In genomic region chr2:18040347-18041160, GRCm38 (mm10) we compare ENCODE assay signal across 10 mouse cellular contexts. TPM values are rescaled to one million over a fixed set of nuclear protein-coding genes. Genes with fewer than 3 reads are reported as not detected.
DNase-seq lines count a peak whose midpoint lies in the region; ATAC-seq and TF ChIP-seq lines count a peak whose summit lies in the region.
"Had no signal": no experiment of that assay in that cellular context is flagged by ENCODE, and none has a peak within 500 bp of the region (broad histone marks: within the 10 kb centered on the region; RNA-seq: fewer than 3 reads in every experiment).

No protein-coding gene starts in this region.

- peaks cover 50% of the 10 kb centered on the region for H3K4me1 ChIP-seq in intestine, embryonic 14.5 days (replicated peaks; ENCODE audit: control insufficient read depth, insufficient read depth, low read length)
- H3K4me1 ChIP-seq in intestine, postnatal 0 days (replicated peaks; ENCODE audit: control insufficient read depth, insufficient read depth, low read length) = peaks cover 6% of the 10 kb centered on the region; the same call in 1 of the 2 replicates
- peaks cover 51% of the 10 kb centered on the region for H3K4me1 ChIP-seq in embryonic facial prominence, embryonic 13.5 days
- peaks cover 37% of the 10 kb centered on the region for H3K4me1 ChIP-seq in kidney, postnatal 0 days (replicated peaks; ENCODE audit: insufficient read depth, low read length)

- 45% methylated on average over 27 of the region's 27 CpGs for WGBS in intestine, embryonic 14.5 days
- 83% methylated on average over 27 of the region's 27 CpGs for WGBS in intestine, postnatal 0 days
- WGBS in embryonic facial prominence, embryonic 13.5 days = 13% methylated on average over 27 of the region's 27 CpGs
- WGBS in kidney, postnatal 0 days = 38% methylated on average over 27 of the region's 27 CpGs

- ATAC-seq in intestine, embryonic 14.5 days (replicated peaks; ENCODE audit: low FRiP score, low TSS enrichment, low read depth) = no peak; the same call in 1 of the 2 replicates
- no peak for ATAC-seq in intestine, postnatal 0 days
- no peak for ATAC-seq in embryonic facial prominence, embryonic 13.5 days (ENCODE audit: insufficient number of reproducible peaks, insufficient read depth, low FRiP score, low TSS enrichment, low read depth)
- peak; percentile 55 for ATAC-seq in kidney, postnatal 0 days (replicated peaks; ENCODE audit: low FRiP score, low read depth)

- H3K9ac ChIP-seq in intestine, embryonic 14.5 days (ENCODE audit: low read length) = peak overlapping the region; percentile 27; the same call in 1 of the 2 replicates
- H3K9ac ChIP-seq in intestine, postnatal 0 days (ENCODE audit: low read depth, low read length) = no peak overlapping the region
- H3K9ac ChIP-seq in embryonic facial prominence, embryonic 13.5 days = peak overlapping the region; percentile 80
- peak overlapping the region; percentile 43; the same call in 1 of the 2 replicates for H3K9ac ChIP-seq in kidney, postnatal 0 days (ENCODE audit: low read depth, low read length)

- no peaks in the 10 kb centered on the region for H3K9me3 ChIP-seq in intestine, embryonic 14.5 days (ENCODE audit: control insufficient read depth, low read length)
- no peaks in the 10 kb centered on the region for H3K9me3 ChIP-seq in intestine, postnatal 0 days (ENCODE audit: control insufficient read depth)
- no peaks in the 10 kb centered on the region for H3K9me3 ChIP-seq in embryonic facial prominence, embryonic 13.5 days
- no peaks in the 10 kb centered on the region for H3K9me3 ChIP-seq in kidney, postnatal 0 days (replicated peaks; ENCODE audit: low read length)
- H3K9me3 ChIP-seq: megakaryocyte, embryonic 14.5 days had no signal

- H3K4me3 ChIP-seq in intestine, embryonic 14.5 days (ENCODE audit: low read depth, low read length) = no peak overlapping the region
- no peak overlapping the region for H3K4me3 ChIP-seq in intestine, postnatal 0 days (ENCODE audit: low read depth, low read length)
- peak overlapping the region; percentile 34 for H3K4me3 ChIP-seq in embryonic facial prominence, embryonic 13.5 days
- H3K4me3 ChIP-seq in kidney, postnatal 0 days (replicated peaks; ENCODE audit: low read depth, low read length) = no peak overlapping the region; the same call in 1 of the 2 replicates
- H3K4me3 ChIP-seq: megakaryocyte, embryonic 14.5 days had no signal

- no peak for TF ChIP-seq CTCF in intestine, postnatal 0 days (IDR thresholded peaks at IDR 0.05; ENCODE audit: low read depth)
- no peak for TF ChIP-seq CTCF in kidney, postnatal 0 days (IDR thresholded peaks at IDR 0.05; ENCODE audit: low read depth)

- no peaks in the 10 kb centered on the region for H3K36me3 ChIP-seq in intestine, embryonic 14.5 days (ENCODE audit: control insufficient read depth, insufficient read depth, low read length)
- no peaks in the 10 kb centered on the region for H3K36me3 ChIP-seq in intestine, postnatal 0 days (ENCODE audit: control insufficient read depth, insufficient read depth)
- no peaks in the 10 kb centered on the region for H3K36me3 ChIP-seq in embryonic facial prominence, embryonic 13.5 days
- no peaks in the 10 kb centered on the region for H3K36me3 ChIP-seq in kidney, postnatal 0 days (ENCODE audit: insufficient read depth, low read length)

- H3K4me2 ChIP-seq in intestine, embryonic 14.5 days (ENCODE audit: low read length) = peak overlapping the region; percentile 56
- H3K4me2 ChIP-seq in intestine, postnatal 0 days (replicated peaks; ENCODE audit: low read depth) = no peak overlapping the region
- peak overlapping the region; percentile 71 for H3K4me2 ChIP-seq in embryonic facial prominence, embryonic 13.5 days
- peak overlapping the region; percentile 49 for H3K4me2 ChIP-seq in kidney, postnatal 0 days (ENCODE audit: low read length)

- intact Hi-C loops in gastrocnemius, postnatal 36 days (cut with DNase I) = loop anchor here (10.0 kb wide), 1 partner anchor 724 kb away; no protein-coding TSS in a partner anchor

- peak overlapping the region; percentile 59; the same call in 1 of the 2 replicates for H3K27ac ChIP-seq in intestine, embryonic 14.5 days (ENCODE audit: low read depth)
- H3K27ac ChIP-seq in intestine, postnatal 0 days (ENCODE audit: low read depth, low read length) = no peak overlapping the region
- peak overlapping the region; percentile 76 for H3K27ac ChIP-seq in embryonic facial prominence, embryonic 13.5 days
- peak overlapping the region; percentile 85 for H3K27ac ChIP-seq in kidney, postnatal 0 days

- peak; percentile 73 for DNase-seq in intestine, embryonic 14.5 days (ENCODE audit: low spot score)
- DNase-seq in kidney, postnatal 0 days (ENCODE audit: low spot score) = peak; percentile 71
- DNase-seq in neural tube, embryonic 10.5 days (ENCODE audit: extremely low spot score, low spot score) = peak; percentile 84
- no peak for DNase-seq in urinary bladder, postnatal 4 days (ENCODE audit: low spot score in 2 of 2)
- DNase-seq in gastrocnemius, postnatal 36 days = no peak
- DNase-seq in left cerebral cortex, adult 11 months (ENCODE audit: low spot score) = no peak

- H3K27me3 ChIP-seq in intestine, embryonic 14.5 days (replicated peaks; ENCODE audit: control insufficient read depth, insufficient read depth, low read length) = no peaks in the 10 kb centered on the region
- no peaks in the 10 kb centered on the region for H3K27me3 ChIP-seq in intestine, postnatal 0 days (replicated peaks; ENCODE audit: control insufficient read depth, insufficient read depth, low read length)
- H3K27me3 ChIP-seq in embryonic facial prominence, embryonic 13.5 days = 0 out of 2 replicates have a peak, but pooled peaks cover 3% of the 10 kb centered on the region
- H3K27me3 ChIP-seq in kidney, postnatal 0 days (ENCODE audit: insufficient read depth, low read length) = no peaks in the 10 kb centered on the region

RNA-seq across cellular contexts. Expression of gene A930004D18Rik, which starts 3.0 kb away (rescaled TPM):
- 11.5 and 13.3 TPM in 2 replicates for polyA plus RNA-seq in intestine, embryonic 14.5 days (2014; fragmentation: Nextera tagmentation; extraction: Ambion mirVana)
- polyA plus RNA-seq in intestine, postnatal 0 days (2015; fragmentation: Nextera tagmentation; extraction: Ambion mirVana) = 6.3 and 6.8 TPM in 2 replicates
- polyA plus RNA-seq in embryonic facial prominence, embryonic 13.5 days (2015; fragmentation: Nextera tagmentation; extraction: Ambion mirVana) = 13.7 and 15.0 TPM in 2 replicates
- polyA plus RNA-seq in kidney, postnatal 0 days (2015; fragmentation: Nextera tagmentation; extraction: Ambion mirVana) = 14.9 and 17.9 TPM in 2 replicates
- under 1 TPM; 0.17 to 0.20 TPM for total RNA-seq in gastrocnemius, postnatal 36 days (2021)

RNA-seq across cellular contexts. Expression of gene Skida1, which starts 8.3 kb away (rescaled TPM):
- 3.3 and 3.8 TPM in 2 replicates for polyA plus RNA-seq in intestine, embryonic 14.5 days (2014; fragmentation: Nextera tagmentation; extraction: Ambion mirVana)
- polyA plus RNA-seq in intestine, postnatal 0 days (2015; fragmentation: Nextera tagmentation; extraction: Ambion mirVana) = 0.95 and 1.2 TPM in 2 replicates
- polyA plus RNA-seq in embryonic facial prominence, embryonic 13.5 days (2015; fragmentation: Nextera tagmentation; extraction: Ambion mirVana) = 8.3 and 9.8 TPM in 2 replicates
- polyA plus RNA-seq in kidney, postnatal 0 days (2015; fragmentation: Nextera tagmentation; extraction: Ambion mirVana) = 7.7 and 7.8 TPM in 2 replicates
- under 1 TPM; 0.18 to 0.25 TPM for total RNA-seq in gastrocnemius, postnatal 36 days (2021)

RNA-seq across cellular contexts. Expression of gene Mllt10, which starts 14.5 kb away (rescaled TPM):
- polyA plus RNA-seq in intestine, embryonic 14.5 days (2014; fragmentation: Nextera tagmentation; extraction: Ambion mirVana) = 36.4 and 40.2 TPM in 2 replicates
- 22.6 and 30.1 TPM in 2 replicates for polyA plus RNA-seq in intestine, postnatal 0 days (2015; fragmentation: Nextera tagmentation; extraction: Ambion mirVana)
- 67.2 and 73.6 TPM in 2 replicates for polyA plus RNA-seq in embryonic facial prominence, embryonic 13.5 days (2015; fragmentation: Nextera tagmentation; extraction: Ambion mirVana)
- polyA plus RNA-seq in kidney, postnatal 0 days (2015; fragmentation: Nextera tagmentation; extraction: Ambion mirVana) = 48.9 and 49.2 TPM in 2 replicates
- total RNA-seq in gastrocnemius, postnatal 36 days (2021) = 10 to 100 TPM; 15.6 to 21.9 TPM

RNA-seq across cellular contexts. Expression of gene H2al2a, which starts 43.8 kb away (rescaled TPM):
- polyA plus RNA-seq in intestine, embryonic 14.5 days (2014; fragmentation: Nextera tagmentation; extraction: Ambion mirVana) = not detected in 2 replicates
- not detected in 2 replicates for polyA plus RNA-seq in intestine, postnatal 0 days (2015; fragmentation: Nextera tagmentation; extraction: Ambion mirVana)
- polyA plus RNA-seq in embryonic facial prominence, embryonic 13.5 days (2015; fragmentation: Nextera tagmentation; extraction: Ambion mirVana) = not detected in 2 replicates
- polyA plus RNA-seq in kidney, postnatal 0 days (2015; fragmentation: Nextera tagmentation; extraction: Ambion mirVana) = not detected in 2 replicates
- total RNA-seq in gastrocnemius, postnatal 36 days (2021) = not detected
- total RNA-seq: MEL had no signal

Comparison
In these comparisons a context has a peak if more than half of its experiments do, and no peak if none do; other contexts are left out.
1. DNase-seq: peak in intestine, embryonic 14.5 days (single experiment), kidney, postnatal 0 days (single experiment) and neural tube, embryonic 10.5 days (single experiment); none in urinary bladder, postnatal 4 days (0 of 2), gastrocnemius, postnatal 36 days (0 of 2) and left cerebral cortex, adult 11 months (single experiment).